Mouse (Mus musculus) MEL (cell line): ENCODE measurements around the gene Tas2r144. TPM values are rescaled to one million over a fixed set of nuclear protein-coding genes. Genes with fewer than 3 reads are reported as not detected.

Experiments used
- DNase-seq: peaks from one replicate; pipeline ENCODE4 v3.0.0; 2011; ENCODE audit warnings: low read depth, low spot score
- H3K27ac ChIP-seq: 2 replicates; pipeline ENCODE4 v1.5.1; 2012; ENCODE audit warnings: low read depth, mild to moderate bottlenecking, control low read depth, low read length, moderate library complexity; ENCODE audit not compliant: control insufficient read depth
- H3K27me3 ChIP-seq, 2 experiments: fragments of 150-350 bp in 1 of 2; sonication (generic) in 1 of 2; 2 replicates each; pipeline ENCODE4 v1.6.1; 2012; ENCODE audit warnings: low read length in 2 of 2, mild to moderate bottlenecking in 2 of 2, improper control_type of control experiment in 1 of 2, moderate library complexity in 1 of 2; ENCODE audit not compliant: insufficient read depth in 2 of 2, control insufficient read depth in 1 of 2
- H3K36me3 ChIP-seq, 2 experiments: 2 replicates each; pipeline ENCODE4 v1.6.1; 2012 to 2014; ENCODE audit warnings: low read length in 2 of 2, improper control_type of control experiment in 1 of 2, inconsistent platforms in 1 of 2, mild to moderate bottlenecking in 1 of 2; ENCODE audit not compliant: insufficient read depth in 2 of 2, control insufficient read depth in 1 of 2
- H3K4me1 ChIP-seq, 2 experiments: fragments of 150-350 bp in 1 of 2; sonication (generic) in 1 of 2; 2 replicates each; pipeline ENCODE4 v1.6.1; 2012; ENCODE audit warnings: low read length in 2 of 2, improper control_type of control experiment in 1 of 2, mild to moderate bottlenecking in 1 of 2; ENCODE audit not compliant: insufficient read depth in 2 of 2, control insufficient read depth in 1 of 2
- H3K4me3 ChIP-seq, 2 experiments: fragments of 150-350 bp in 1 of 2; sonication (generic) in 1 of 2; 2 replicates each; pipeline ENCODE4 v1.5.1; 2012; ENCODE audit warnings: low read depth in 2 of 2, low read length in 2 of 2, mild to moderate bottlenecking in 2 of 2, moderate library complexity in 2 of 2, control low read depth in 1 of 2, improper control_type of control experiment in 1 of 2; ENCODE audit not compliant: control insufficient read depth in 1 of 2, insufficient read depth in 1 of 2
- H3K79me2 ChIP-seq: 2 replicates; pipeline ENCODE4 v1.6.1; 2012; ENCODE audit warnings: mild to moderate bottlenecking, low read length, moderate library complexity; ENCODE audit not compliant: control insufficient read depth, poor library complexity, insufficient read depth
- H3K9ac ChIP-seq: 2 replicates; pipeline ENCODE4 v1.6.1; 2012; ENCODE audit warnings: low read depth, mild to moderate bottlenecking, control low read depth, low read length, moderate library complexity; ENCODE audit not compliant: control insufficient read depth, poor library complexity, severe bottlenecking
- H3K9me3 ChIP-seq: fragments of 150-350 bp; sonication (generic); replicated peaks from 2 replicates; pipeline ENCODE4 v1.6.1; 2012; ENCODE audit warnings: mild to moderate bottlenecking, low read length, improper control_type of control experiment, moderate library complexity; ENCODE audit not compliant: insufficient read depth
- CHD1 ChIP-seq: IDR thresholded peaks from 2 replicates; pipeline ENCODE4 v1.6.1; 2012; ENCODE audit warnings: low read depth, mild to moderate bottlenecking, inconsistent platforms, low read length, improper control_type of control experiment
- CHD2 ChIP-seq: IDR thresholded peaks from 2 replicates; pipeline ENCODE4 v1.6.1; 2011; ENCODE audit warnings: low read length, improper control_type of control experiment
- CTCF ChIP-seq, 3 experiments: IDR thresholded peaks in 2 of 3; conservative IDR thresholded peaks in 1 of 3; 2 replicates each; pipeline ENCODE4 v1.5.1; 2011 to 2012; ENCODE audit warnings: low read length in 3 of 3, low read depth in 2 of 3, mild to moderate bottlenecking in 2 of 3, improper control_type of control experiment in 1 of 3, inconsistent platforms in 1 of 3, mixed read lengths in 1 of 3, moderate library complexity in 1 of 3; ENCODE audit not compliant: control insufficient read depth in 1 of 3, insufficient read depth in 1 of 3, poor library complexity in 1 of 3, severe bottlenecking in 1 of 3
- E2F4 ChIP-seq: IDR thresholded peaks from 2 replicates; pipeline ENCODE4 v1.6.1; 2011; ENCODE audit warnings: low read depth, low read length, improper control_type of control experiment, borderline replicate concordance
- ELF1 ChIP-seq: IDR thresholded peaks from 2 replicates; pipeline ENCODE4 v1.6.1; 2014; ENCODE audit warnings: low read depth, mild to moderate bottlenecking, inconsistent platforms, low read length, improper control_type of control experiment, moderate library complexity
- GATA1 ChIP-seq: IDR thresholded peaks from 2 replicates; pipeline ENCODE4 v1.6.1; 2011; ENCODE audit warnings: low read depth, low read length, improper control_type of control experiment
- KAT2A ChIP-seq: conservative IDR thresholded peaks from 2 replicates; pipeline ENCODE4 v1.6.1; 2012; ENCODE audit warnings: low read depth, low read length, improper control_type of control experiment, inconsistent platforms
- MEF2A ChIP-seq: IDR thresholded peaks from 2 replicates; pipeline ENCODE4 v1.6.1; 2014; ENCODE audit warnings: low read depth, mild to moderate bottlenecking, inconsistent platforms, low read length, improper control_type of control experiment; ENCODE audit not compliant: poor library complexity, insufficient replicate concordance, severe bottlenecking; ENCODE audit errors: extremely low read depth
- MXI1 ChIP-seq: IDR thresholded peaks from 2 replicates; pipeline ENCODE4 v1.6.1; 2011; ENCODE audit warnings: mild to moderate bottlenecking, low read depth, low read length, improper control_type of control experiment
- MYB ChIP-seq: IDR thresholded peaks from 2 replicates; pipeline ENCODE4 v1.6.1; 2011; ENCODE audit warnings: mild to moderate bottlenecking, low read depth, low read length, improper control_type of control experiment
- NRF1 ChIP-seq: IDR thresholded peaks from 2 replicates; pipeline ENCODE4 v1.6.1; 2014; ENCODE audit warnings: low read depth, mild to moderate bottlenecking, inconsistent platforms, low read length, improper control_type of control experiment, moderate library complexity; ENCODE audit not compliant: poor library complexity, insufficient read depth, severe bottlenecking
- POLR2A ChIP-seq, 2 experiments: IDR thresholded peaks; 2 replicates each; pipeline ENCODE4 v1.6.1; 2011 to 2012; ENCODE audit warnings: low read length in 2 of 2, mild to moderate bottlenecking in 2 of 2, control low read depth in 1 of 2, improper control_type of control experiment in 1 of 2, low read depth in 1 of 2, moderate library complexity in 1 of 2; ENCODE audit not compliant: control insufficient read depth in 1 of 2, insufficient read depth in 1 of 2, poor library complexity in 1 of 2
- POLR2AphosphoS5 ChIP-seq: IDR thresholded peaks from 2 replicates; pipeline ENCODE4 v1.6.1; 2012; ENCODE audit warnings: low read depth, borderline replicate concordance, mild to moderate bottlenecking, inconsistent platforms, low read length, moderate library complexity, mixed read lengths
- RAD21 ChIP-seq: IDR thresholded peaks from 2 replicates; pipeline ENCODE4 v1.6.1; 2011; ENCODE audit warnings: mild to moderate bottlenecking, low read depth, low read length, improper control_type of control experiment
- TAL1 ChIP-seq: IDR thresholded peaks from 2 replicates; pipeline ENCODE4 v1.6.1; 2012; ENCODE audit warnings: mild to moderate bottlenecking, inconsistent platforms, low read length, moderate library complexity, mixed read lengths
- TCF12 ChIP-seq: IDR thresholded peaks from 2 replicates; pipeline ENCODE4 v1.6.1; 2014; ENCODE audit warnings: low read depth, mild to moderate bottlenecking, inconsistent platforms, low read length, improper control_type of control experiment, moderate library complexity
- UBTF ChIP-seq: IDR thresholded peaks from 2 replicates; pipeline ENCODE4 v1.6.1; 2012; ENCODE audit warnings: low read depth, mild to moderate bottlenecking, inconsistent platforms, low read length, improper control_type of control experiment, moderate library complexity, borderline replicate concordance; ENCODE audit not compliant: insufficient read depth
- USF2 ChIP-seq, 2 experiments: IDR thresholded peaks; 2 replicates each; pipeline ENCODE4 v1.6.1; 2011 to 2012; ENCODE audit warnings: improper control_type of control experiment in 2 of 2, low read length in 2 of 2, borderline replicate concordance in 1 of 2, inconsistent platforms in 1 of 2, low read depth in 1 of 2, mild to moderate bottlenecking in 1 of 2; ENCODE audit not compliant: insufficient read depth in 1 of 2
- polyA plus RNA-seq, 2 experiments: library from polyadenylated mRNA; stranded (reverse) in 1 of 2; unstranded in 1 of 2; fragments of >175 nt in 1 of 2; fragments of >200 nt in 1 of 2; gene quantifications; 2 replicates each; pipeline versions ENCODE4 v1.2.1 to v1.2.4; 2012; ENCODE audit warnings: low replicate concordance in 2 of 2, low read depth in 1 of 2; ENCODE audit not compliant: insufficient read length in 2 of 2, insufficient read depth in 1 of 2, missing spikeins in 1 of 2
- total RNA-seq: library from RNA; depleted of rRNA; stranded (reverse); fragments of 300-350 nt; gene quantifications from 2 replicates; pipeline ENCODE4 v1.2.3, GENCODE M21; 2012

Tas2r144 gene
- total and polyA plus RNA-seq, 3 experiments = not detected

DNA sequence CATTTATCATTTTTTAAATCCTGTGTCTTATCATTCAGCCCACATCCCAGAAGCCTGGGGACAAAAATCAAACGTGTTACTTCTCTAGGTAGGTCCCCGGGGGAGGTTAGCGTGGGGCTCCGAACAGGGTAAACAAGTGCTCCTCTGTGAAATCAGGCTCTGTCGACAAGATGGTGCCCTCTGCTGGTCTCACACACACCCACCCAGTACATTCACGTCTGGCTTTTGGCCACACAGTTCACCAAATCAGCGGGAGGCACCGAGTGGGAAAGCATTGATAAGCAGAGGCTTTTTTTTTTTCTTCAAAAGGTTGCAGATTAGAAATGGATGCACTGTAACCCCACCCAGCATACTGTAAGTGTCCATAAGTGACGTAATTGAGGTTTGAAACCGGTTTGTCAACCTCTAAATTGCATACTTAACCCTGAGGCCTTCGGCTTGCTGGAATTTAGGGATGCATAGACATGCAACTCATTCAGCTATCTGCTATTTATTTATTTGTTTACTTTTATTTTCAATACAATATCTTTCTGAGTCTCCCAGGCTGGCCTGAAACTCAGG, 42.3 kb downstream of the Tas2r144 start (continued):
- peak; percentile 90 for TF ChIP-seq GATA1
- TF ChIP-seq MYB = no peak
- TF ChIP-seq, all 39 proteins: peak for 11

DNA sequence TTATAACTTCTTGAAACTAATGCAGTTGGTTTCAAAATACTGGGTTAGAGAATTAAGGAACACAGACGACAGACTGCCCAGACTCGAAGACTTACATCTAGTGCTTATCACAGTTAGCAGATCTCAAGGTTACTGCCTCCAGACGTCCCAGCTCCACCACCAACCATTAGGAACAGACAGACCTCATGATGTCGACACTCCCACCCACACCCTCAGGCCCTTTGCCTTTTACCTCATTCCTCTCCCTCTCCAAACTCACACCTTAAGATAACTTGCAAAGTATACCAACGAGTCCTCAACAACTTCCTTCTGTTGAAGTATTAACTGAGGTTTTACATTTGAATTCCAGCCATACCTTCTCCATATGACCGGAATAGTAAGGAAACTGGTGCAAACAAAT, 45.3 kb downstream of the Tas2r144 start:
- H3K79me2 ChIP-seq = peaks cover 5% of the 10 kb centered on the region
- no peak overlapping the region for H3K4me3 ChIP-seq
- no peaks in the 10 kb centered on the region for H3K9me3 ChIP-seq
- no peak overlapping the region for H3K27ac ChIP-seq
- DNase-seq = peak; percentile 44
- peaks cover 3 to 14% of the 10 kb centered on the region in 2 experiments; a peak in 3 of 4 replicates for H3K4me1 ChIP-seq
- peaks cover 0 to under 1% of the 10 kb centered on the region in 2 experiments; a peak in 1 of 4 replicates for H3K27me3 ChIP-seq
- H3K9ac ChIP-seq = no peak overlapping the region
- no peak for TF ChIP-seq UBTF
- TF ChIP-seq GATA1 = peak; percentile 70
- peaks cover 0 to 16% of the 10 kb centered on the region in 2 experiments; a peak in 2 of 4 replicates for H3K36me3 ChIP-seq

DNA sequence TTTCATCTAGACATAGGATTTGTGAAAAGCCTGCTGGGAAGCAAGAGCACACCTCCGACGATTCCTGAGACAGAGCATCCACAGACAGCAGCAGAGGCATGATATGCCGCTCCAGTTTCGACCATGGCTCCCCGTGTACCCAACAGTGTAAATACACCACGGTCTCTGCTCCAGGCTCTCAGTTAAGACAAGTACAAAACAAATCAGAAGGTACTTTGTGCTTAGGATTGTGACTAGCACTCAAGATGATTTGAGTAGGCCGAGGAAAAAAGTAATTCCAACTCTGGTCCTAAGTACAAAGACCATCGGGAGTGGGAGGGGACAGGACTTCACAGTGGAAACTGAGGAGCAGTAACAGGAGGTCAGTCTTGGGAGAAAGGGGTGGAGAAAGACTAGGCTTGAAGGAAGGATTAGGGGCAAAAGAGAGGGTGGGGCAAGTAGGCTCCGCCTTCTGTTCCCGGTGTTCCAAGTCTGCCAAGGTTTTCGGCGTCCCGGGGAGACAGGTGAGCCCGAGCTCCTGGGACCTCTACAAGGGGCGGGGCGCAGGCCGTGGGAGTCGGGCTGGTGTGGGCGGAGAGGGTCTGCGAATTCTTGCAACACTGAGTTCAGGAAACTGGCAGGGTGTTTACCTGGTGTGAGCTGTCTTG, 46.5 kb downstream of the Tas2r144 start, which contains the start of gene Tmem139:
Tmem139 (plus strand) TSS at position 447 of the 647 bp plus-strand sequence.
- DNase-seq = no peak

More for the DNA sequence above, 46.5 kb downstream of the Tas2r144 start, which contains the start of gene Tmem139:
- H3K36me3 ChIP-seq = peaks cover 0 to 21% of the 10 kb centered on the region in 2 experiments; a peak in 2 of 4 replicates
- H3K4me1 ChIP-seq = peaks cover 3 to 14% of the 10 kb centered on the region in 2 experiments; a peak in 3 of 4 replicates
- no peaks in the 10 kb centered on the region for H3K9me3 ChIP-seq
- H3K27ac ChIP-seq = no peak within 1 kb of the TSS
- H3K9ac ChIP-seq = no peak within 1 kb of the TSS
- H3K79me2 ChIP-seq = peaks cover 14% of the 10 kb centered on the region
- TF ChIP-seq CHD2 (no peak), USF2 (IDR thresholded peaks at IDR 0.05; ENCODE audit: borderline replicate concordance in 1 of 2, insufficient read depth in 1 of 2, low read depth in 1 of 2, low read length in 2 of 2) (no peak), TCF12 (no peak), POLR2AphosphoS5 (no peak), MXI1 (no peak), TAL1 (no peak), NRF1 (no peak), MEF2A (no peak), GATA1 (no peak), ELF1 (no peak), CTCF (IDR thresholded peaks at IDR 0.05 in 2 of 3, conservative IDR thresholded peaks at IDR 0.05 in 1 of 3; ENCODE audit: control insufficient read depth in 1 of 3, insufficient read depth in 1 of 3, low read depth in 2 of 3, low read length in 3 of 3, poor library complexity in 1 of 3, severe bottlenecking in 1 of 3) (no peak), KAT2A (no peak), CHD1 (no peak), RAD21 (no peak), E2F4 (no peak), POLR2A (IDR thresholded peaks at IDR 0.05; ENCODE audit: control insufficient read depth in 1 of 2, insufficient read depth in 1 of 2, low read depth in 1 of 2, low read length in 2 of 2, poor library complexity in 1 of 2) (no peak)
- H3K4me3 ChIP-seq = no peak within 1 kb of the TSS
- H3K27me3 ChIP-seq = no peaks in the 10 kb centered on the region
